Mouse (Mus musculus): ENCODE measurements around the gene Ptgr1. TPM values are rescaled to one million over a fixed set of nuclear protein-coding genes. Genes with fewer than 3 reads are reported as not detected.

Ptgr1 gene
- total RNA-seq, 4 experiments from 2014 or later: 18.0 to 54.4 (median 29.9) TPM

GRCm38 (mm10) chr4:58925664-58926063, 61.3 kb downstream of the Ptgr1 start:
- no peak for DNase-seq

- no peak for DNase-seq
Measured at GRCm38 (mm10) chr4:58923933-58924332, 63.0 kb downstream of the Ptgr1 start.

Other genes starting within 250 kb of the Ptgr1 start
- gene Olfr267, start 199.4 kb downstream of the Ptgr1 start, total RNA-seq (2022): under 1 TPM in 3 of 4 experiments, not detected in 1; 0.23 to 0.77 (median 0.31) TPM
- 100 to 1,000 TPM; 142 to 177 (median 168) TPM for gene Ecpas, start 74.4 kb downstream of the Ptgr1 start, total RNA-seq (2022)
- gene Zkscan16, start 43.5 kb downstream of the Ptgr1 start, total RNA-seq (2022): 10 to 100 TPM in 2 of 4 experiments, 1 to 10 TPM in 2; 4.3 to 11.6 (median 8.5) TPM
- gene Dnajc25, start 7.9 kb upstream of the Ptgr1 start, total RNA-seq (2022): 10 to 100 TPM; 13.1 to 19.6 (median 15.3) TPM
- gene Gm20503, start 16.1 kb upstream of the Ptgr1 start, total RNA-seq (2022): 1 to 10 TPM in 3 of 4 experiments, not detected in 1; 2.7 to 8.3 (median 6.3) TPM
- 10 to 100 TPM; 22.4 to 39.2 (median 34.3) TPM for gene Gng10, start 48.0 kb upstream of the Ptgr1 start, total RNA-seq (2022)
- under 1 TPM in 2 of 4 experiments, not detected in 2; 0.25 to 0.27 TPM for gene AI481877, start 151.9 kb upstream of the Ptgr1 start, total RNA-seq (2022)
- 10 to 100 TPM; 34.6 to 58.9 (median 48.2) TPM for gene Ugcg, start 202.1 kb upstream of the Ptgr1 start, total RNA-seq (2022)

Measured in adrenal gland, adult 8-10 months (tissue).